ENCODE assay signal across 11 mouse cellular contexts in the genomic region with DNA sequence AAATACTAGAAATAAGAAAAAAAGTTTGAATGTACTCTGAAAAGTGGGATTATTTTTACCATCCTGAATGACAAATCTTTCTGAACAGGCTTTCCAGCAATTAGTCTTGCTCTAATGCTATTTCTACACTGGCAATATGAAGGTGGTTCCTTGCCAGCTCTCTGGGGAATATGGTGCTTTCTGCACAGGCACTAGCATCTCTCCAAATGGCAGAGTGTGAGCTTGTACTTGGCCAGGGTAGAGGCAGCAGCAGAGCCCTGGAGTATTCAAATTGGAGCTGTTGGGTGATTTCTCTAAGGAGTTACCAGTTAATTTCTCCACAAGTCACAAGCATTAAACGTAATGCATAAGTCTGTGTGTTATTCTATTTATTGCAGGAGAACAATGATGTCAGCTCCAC.
DNase-seq lines count a peak whose midpoint lies in the region; ATAC-seq and TF ChIP-seq lines count a peak whose summit lies in the region.
"Had no signal": no experiment of that assay in that cellular context is flagged by ENCODE, and none has a peak within 500 bp of the region (broad histone marks: within the 10 kb centered on the region; RNA-seq: fewer than 3 reads in every experiment).

No protein-coding gene starts in this region.

- intact Hi-C loops in heart, postnatal 14 days (cut with DNase I), result no loop called here

- peak; percentile 67; the same call in 1 of the 2 replicates for ATAC-seq in lung, embryonic 15.5 days (ENCODE audit: borderline replicate concordance, extremely low read depth, low FRiP score, low TSS enrichment)
- ATAC-seq: liver, embryonic 12.5 days; midbrain, embryonic 13.5 days had no signal

- no peak overlapping the region for H3K4me3 ChIP-seq in lung, embryonic 15.5 days
- no peak overlapping the region for H3K4me3 ChIP-seq in layer of hippocampus, adult 2 months
- H3K4me3 ChIP-seq: hindbrain, embryonic 15.5 days; liver, embryonic 12.5 days; midbrain, embryonic 13.5 days had no signal

- DNase-seq in lung, postnatal 4 days, result no peak
- DNase-seq in cerebellum, adult 9-10 months, result peak; percentile 81
- peak; percentile 69 to 78 for DNase-seq in layer of hippocampus, adult 2 months (ENCODE audit: low spot score in 2 of 2)
- DNase-seq in lung, postnatal 36 days, result peak; percentile 6
- DNase-seq in spleen, adult 12 weeks (ENCODE audit: low spot score), result no peak
- DNase-seq in heart, postnatal 14 days, result no peak
- DNase-seq: kidney, postnatal 25 days had no signal

- H3K27ac ChIP-seq in lung, embryonic 15.5 days, result peak overlapping the region; percentile 31
- peak overlapping the region; percentile 78; the same call in 1 of the 2 replicates for H3K27ac ChIP-seq in layer of hippocampus, adult 2 months
- H3K27ac ChIP-seq: hindbrain, embryonic 15.5 days; liver, embryonic 12.5 days; midbrain, embryonic 13.5 days had no signal

- H3K36me3 ChIP-seq in lung, embryonic 15.5 days, result no peaks in the 10 kb centered on the region
- H3K36me3 ChIP-seq: hindbrain, embryonic 15.5 days; liver, embryonic 12.5 days; midbrain, embryonic 13.5 days had no signal

- no peaks in the 10 kb centered on the region for H3K9me3 ChIP-seq in lung, embryonic 15.5 days
- H3K9me3 ChIP-seq: hindbrain, embryonic 15.5 days; liver, embryonic 12.5 days; midbrain, embryonic 13.5 days had no signal

- H3K9ac ChIP-seq in lung, embryonic 15.5 days, result no peak overlapping the region
- H3K9ac ChIP-seq: hindbrain, embryonic 15.5 days; liver, embryonic 12.5 days; midbrain, embryonic 13.5 days had no signal

- no peaks in the 10 kb centered on the region for H3K27me3 ChIP-seq in lung, embryonic 15.5 days
- H3K27me3 ChIP-seq: hindbrain, embryonic 15.5 days; liver, embryonic 12.5 days; midbrain, embryonic 13.5 days had no signal

- H3K4me1 ChIP-seq in lung, embryonic 15.5 days, result peaks cover 7% of the 10 kb centered on the region
- H3K4me1 ChIP-seq: hindbrain, embryonic 15.5 days; liver, embryonic 12.5 days; midbrain, embryonic 13.5 days had no signal

- H3K4me2 ChIP-seq in lung, embryonic 15.5 days, result no peak overlapping the region
- H3K4me2 ChIP-seq: hindbrain, embryonic 15.5 days; liver, embryonic 12.5 days; midbrain, embryonic 13.5 days had no signal

- TF ChIP-seq CTCF in layer of hippocampus, adult 2 months (conservative IDR thresholded peaks at IDR 0.05), result no peak

- 34% methylated on average over 1 of the region's 1 CpGs for WGBS in lung, embryonic 15.5 days

Comparison
In these comparisons a context has a peak if more than half of its experiments do, and no peak if none do; other contexts are left out.
1. DNase-seq: peak in cerebellum, adult 9-10 months (single experiment), layer of hippocampus, adult 2 months (2 of 2) and lung, postnatal 36 days (single experiment); none in lung, postnatal 4 days (0 of 2), spleen, adult 12 weeks (single experiment) and heart, postnatal 14 days (0 of 2).